Mouse (Mus musculus) frontal cortex, postnatal 25 days (tissue): Measurements from ENCODE around the gene Sqor.

ENCODE experiments used
- DNase-seq, 2 experiments: peaks; one replicate each; pipeline ENCODE4 v3.0.0; 2022; ENCODE audit warnings: low spot score in 2 of 2

Gene Sqor

DNA sequence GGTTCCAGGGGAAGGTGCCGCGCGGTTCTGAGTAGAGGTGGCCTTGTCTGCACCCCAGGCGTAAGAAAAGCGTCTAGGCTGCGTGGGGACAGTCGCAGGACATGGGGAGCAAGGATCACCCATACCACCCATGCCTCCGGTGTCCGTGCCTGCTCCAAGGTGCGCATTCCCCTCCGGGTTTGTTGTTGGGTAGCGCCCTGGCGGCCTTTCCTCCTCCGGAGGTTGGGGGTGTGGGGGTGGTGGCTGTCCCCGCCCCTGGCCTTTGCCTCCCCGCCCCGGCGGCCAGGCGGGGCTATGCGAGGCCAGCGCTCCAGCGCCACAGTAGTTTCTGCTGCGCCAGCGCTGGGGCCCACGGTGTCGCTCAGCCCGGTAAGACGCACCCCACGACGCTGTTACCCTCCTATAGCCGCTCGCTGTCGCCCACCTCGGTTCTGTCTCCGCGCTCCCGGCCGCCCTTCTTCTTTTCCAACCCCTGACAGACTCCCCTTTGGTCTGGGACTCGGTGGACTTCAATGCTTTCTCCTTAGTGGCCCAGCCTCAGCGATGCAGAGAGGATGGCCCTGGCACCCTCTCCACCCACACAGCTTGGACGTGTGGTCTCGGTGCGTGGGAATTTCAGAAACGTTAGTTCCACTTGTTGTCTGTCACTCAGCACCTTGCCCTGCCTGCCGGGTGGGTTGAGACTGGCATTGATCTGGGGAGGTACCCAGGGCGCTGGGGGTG is at the start of gene Sqor:
Sqor (plus strand) TSS at position 167 of the 723 bp plus-strand sequence.
- peak in 1 of 2 experiments; percentile 7 for DNase-seq

DNA sequence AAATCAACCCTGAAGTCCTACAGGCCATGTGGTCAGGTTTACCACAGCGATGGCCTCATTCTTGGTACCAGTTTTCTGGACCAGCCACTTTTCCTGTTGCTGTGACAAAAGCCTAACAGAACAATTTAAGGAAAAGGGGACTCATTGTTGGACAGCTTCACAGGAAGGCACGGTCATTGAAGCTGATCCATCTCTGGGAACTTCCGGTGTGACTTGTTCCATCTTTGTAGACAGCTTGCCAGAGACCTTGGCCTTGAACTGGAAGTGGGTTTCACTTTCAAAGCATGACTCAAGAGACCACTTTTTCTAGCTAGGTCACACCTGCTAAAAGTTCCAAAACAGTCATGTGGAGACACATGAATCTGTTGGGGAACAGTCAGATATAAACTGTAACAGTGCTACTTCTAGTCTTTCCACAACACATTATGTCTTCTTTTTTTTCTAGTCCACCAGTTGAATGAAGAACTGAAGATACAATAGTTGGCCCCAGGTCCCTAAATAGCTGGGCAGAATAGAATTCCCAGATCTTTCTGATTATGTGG is 48.7 kb upstream of the Sqor start:
- no peak for DNase-seq

DNA sequence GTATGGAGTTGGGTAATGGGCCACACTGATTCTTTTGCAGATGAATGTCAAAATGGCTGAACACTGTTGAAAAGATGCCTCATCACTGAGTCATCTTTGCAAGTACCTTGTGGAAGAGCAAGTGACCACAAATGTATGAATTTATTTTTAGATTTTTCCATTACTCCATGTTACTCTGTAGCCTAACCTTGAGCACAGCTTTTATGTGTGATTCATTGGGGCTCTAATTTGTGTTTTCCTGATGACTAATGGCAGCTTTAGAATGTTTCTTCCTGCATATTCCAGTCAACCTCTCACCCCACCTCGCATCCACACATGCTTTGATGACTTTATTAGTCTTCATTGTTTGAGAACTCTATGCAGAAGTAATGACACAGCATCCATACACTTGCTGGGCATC is 45.8 kb upstream of the Sqor start:
- no peak for DNase-seq

DNA sequence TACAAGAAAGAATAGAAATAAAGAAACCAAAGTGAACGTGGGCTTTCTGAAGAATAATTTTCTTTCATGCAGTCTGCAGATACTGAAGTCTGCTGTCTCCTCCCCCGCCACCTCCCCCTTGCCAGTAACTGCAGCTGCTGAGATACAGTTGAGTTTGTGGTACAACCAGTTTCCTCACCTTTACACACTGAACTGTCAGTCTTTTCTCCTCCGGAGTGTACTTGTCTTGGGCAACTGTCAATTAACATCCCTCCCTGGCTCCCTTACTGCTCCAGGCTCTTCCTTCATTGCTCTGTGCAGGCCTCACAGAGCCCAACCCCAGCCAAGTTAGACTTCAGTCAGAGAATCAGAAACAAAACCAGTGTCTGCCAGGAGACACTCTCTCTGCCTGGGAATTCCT is 44.5 kb upstream of the Sqor start:
- DNase-seq, result no peak

DNA sequence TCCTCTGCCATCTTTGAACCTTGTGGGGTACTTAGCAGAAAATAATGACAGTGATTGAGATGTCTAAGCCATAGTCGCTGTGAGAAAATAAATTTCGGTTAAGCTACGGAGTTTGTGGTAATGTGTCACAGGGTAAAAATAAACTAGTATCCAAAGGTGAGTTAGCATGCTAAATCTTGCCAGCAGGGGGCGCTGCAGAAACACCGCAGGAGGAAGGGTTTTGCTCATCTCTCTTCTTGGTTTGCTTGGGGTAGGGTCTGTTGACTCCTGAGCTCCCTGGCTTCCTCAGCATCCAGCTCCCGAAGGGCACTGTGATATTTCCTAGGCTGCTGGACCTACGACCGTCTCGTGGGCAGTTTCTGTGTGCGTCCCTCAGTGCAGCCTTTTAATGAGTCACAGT is 39.4 kb upstream of the Sqor start:
- no peak for DNase-seq

DNA sequence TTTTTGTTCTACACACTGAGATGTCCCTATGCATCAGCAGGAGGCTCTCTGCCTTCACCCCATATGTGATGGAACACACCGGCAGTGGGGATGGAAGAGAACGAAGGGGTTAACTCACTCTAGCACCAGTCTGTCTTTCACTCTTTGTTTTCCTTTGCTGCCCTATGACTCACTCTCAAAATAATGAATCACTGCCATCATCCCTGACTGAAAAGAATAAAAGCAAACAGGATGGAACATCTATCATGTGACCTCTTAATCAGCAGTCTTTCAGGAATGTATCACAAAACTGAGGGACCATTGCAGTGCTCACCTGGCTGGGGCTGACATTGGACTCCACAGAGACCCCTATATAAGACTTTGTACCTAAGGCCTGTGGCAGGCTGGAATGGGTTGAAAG is 33.6 kb upstream of the Sqor start:
- no peak for DNase-seq

DNA sequence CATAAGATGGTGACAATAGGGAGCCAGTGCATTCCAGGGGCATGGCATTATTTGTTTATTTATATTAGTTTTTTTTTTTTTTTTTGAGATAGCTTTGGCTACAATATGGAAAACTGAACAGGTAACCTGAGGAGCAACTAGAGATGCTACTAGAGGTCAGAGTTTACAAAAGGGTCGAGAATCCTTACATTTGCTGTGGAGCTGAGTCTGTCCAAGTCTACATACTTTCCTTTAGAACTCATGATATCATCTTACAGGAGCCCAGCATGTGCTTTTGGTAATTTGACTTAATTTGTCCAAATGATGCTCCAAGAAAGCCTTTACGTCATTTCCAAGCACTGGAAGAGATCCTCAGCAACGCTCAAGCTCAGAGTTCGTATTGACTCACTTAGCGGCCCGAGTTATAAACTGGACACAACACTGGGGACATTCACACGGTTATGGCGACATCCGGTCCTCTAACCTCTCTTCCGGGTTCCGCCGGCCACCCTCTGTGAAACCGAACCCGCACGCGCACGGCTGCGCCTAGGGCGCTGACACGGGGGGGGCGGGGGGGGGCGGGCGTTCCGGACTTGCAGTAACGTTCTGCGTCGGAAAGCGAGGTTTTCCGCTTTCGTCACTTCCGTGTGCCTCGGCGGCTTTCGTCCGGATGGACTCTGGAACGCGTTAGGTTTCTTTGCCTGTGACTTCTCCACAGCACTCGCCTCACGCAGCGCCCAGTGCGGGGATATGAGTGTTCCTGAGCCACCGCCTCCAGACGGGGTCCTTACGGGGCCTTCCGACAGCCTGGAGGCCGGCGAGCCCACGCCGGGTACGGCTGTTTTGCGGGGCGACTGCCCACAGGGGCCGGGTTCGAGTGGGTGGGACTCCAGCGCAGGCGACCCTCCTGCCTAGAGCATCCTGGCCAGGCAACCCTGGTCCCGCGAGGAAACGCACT is 26.9 kb upstream of the Sqor start, which contains the start of gene Bloc1s6:
Bloc1s6 (plus strand) TSS at position 610 of the 937 bp plus-strand sequence.
- DNase-seq, result peak; percentile 82 to 87

DNA sequence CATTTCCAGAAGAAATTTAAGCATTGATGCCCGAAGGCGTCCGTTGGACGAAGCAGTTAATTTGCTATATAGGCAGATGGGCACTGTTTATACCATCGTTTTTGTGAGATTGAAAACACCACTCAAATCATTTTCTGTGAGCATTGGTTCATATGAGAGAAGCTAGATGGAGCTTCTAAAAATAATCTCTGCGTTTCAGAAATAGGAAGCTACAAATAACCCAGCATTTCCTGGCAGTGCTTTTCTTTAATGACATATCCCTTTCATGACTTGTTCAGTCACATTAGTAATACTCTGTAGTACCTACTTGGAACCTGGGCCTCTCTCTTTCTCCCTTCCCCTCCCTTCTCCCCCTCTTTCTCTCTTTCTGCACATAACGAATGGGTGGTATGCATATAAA is 26.0 kb upstream of the Sqor start:
- DNase-seq, result no peak

DNA sequence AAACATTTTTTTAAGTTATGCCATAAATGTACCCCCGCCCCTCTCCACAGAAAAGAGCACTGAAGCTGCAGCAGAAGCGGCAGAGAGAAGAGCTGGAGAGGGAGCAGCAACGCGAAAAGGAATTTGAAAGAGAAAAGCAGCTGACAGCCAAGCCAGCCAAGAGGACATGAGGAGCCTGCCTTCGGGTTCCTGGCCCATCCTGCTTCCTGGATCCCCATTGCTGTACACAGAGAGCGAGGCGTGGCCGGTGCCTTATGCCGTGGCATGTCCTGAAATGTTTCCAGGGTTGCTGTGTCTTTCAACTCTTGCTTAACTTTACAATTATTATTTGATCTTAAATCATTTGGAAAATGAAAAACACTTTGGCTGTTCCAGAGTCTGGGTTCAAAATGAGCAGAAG is 18.6 kb upstream of the Sqor start:
- no peak for DNase-seq

DNA sequence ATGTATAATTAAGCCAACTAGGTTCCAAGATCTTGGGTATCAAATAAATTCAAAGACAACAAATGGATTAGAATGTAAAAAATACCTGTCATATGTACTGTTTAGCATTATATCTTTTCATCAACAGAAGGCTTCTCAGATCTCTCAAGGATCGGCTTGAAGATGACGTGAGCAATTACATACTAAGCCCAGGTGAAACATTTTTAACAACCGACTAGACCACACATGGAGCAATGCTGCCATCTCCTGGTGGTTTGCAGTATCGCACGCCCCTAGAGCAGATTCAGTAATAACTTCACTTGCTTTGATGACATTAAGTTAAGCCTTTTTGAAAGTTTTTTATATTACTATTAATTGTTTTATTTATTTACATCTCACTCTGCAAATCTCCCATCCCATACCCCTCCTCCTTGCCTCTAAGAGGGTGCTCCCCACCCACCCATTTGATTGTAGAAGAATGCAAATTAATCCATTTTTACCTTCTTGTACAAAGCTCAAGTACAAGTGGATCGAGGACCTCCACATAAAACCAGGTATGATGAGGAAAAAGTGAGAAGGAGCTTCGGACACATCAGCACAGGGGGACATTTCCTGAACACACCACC is 11.2 kb upstream of the Sqor start:
- peak; percentile 42 to 53 for DNase-seq

DNA sequence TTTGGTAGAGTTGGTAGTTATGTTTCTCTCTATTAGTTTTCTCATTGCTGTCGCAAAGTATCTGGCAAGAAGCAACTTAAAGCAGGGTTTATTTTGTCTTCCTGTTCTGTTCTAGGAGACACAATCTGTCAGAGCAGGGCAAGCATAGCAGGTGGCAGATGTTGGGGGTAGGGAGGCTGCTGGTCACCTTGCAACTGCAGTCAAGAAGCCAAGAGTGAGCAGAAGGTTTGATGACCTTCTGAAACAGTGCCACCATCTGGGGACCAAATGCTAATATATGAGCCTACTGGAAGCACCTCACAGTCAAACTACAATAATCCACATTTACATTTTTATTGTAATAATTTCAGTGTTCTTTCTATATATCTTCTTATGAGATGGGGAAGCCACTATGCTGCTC is 5.2 kb upstream of the Sqor start:
- DNase-seq, result no peak

DNA sequence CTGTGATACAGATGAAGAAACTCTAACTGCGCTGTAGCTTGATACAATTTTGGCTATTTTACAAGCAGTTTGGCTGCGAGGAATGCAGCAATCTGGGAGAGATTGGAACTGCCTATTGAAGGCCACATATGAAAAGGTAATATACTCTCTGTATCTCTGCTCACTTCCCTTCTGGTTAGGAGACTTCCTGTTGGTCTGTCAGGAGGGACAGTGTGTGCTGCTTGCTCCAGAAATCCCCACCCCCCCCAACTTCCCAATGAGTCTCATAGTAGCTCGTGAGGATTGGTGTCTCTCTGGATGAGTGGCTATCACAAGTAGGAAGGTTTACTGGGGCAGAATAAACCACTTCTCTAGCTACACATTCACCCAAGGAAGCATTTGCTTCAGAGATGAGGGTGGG is 2.0 kb upstream of the Sqor start:
- DNase-seq, result no peak

DNA sequence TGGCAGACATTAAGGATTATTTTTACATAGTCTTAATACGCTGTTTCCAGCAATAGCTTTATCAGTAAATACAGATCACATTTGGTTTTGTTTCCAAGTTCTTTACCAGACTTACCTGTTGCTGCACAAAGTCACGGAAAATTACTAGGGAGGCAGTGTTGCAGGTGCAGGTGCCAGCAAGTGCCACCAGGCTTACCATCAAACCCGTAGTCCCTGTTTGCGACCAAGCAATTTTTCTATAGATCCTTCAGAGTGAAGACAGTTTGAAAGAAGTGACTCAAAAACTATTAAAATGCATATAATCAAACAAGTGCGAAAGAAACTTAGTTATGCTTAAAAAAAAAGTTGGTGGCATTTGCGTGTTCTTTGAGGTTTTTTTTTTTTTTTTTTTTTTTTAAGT is 511 bp upstream of the Sqor start:
- DNase-seq, result no peak

DNA sequence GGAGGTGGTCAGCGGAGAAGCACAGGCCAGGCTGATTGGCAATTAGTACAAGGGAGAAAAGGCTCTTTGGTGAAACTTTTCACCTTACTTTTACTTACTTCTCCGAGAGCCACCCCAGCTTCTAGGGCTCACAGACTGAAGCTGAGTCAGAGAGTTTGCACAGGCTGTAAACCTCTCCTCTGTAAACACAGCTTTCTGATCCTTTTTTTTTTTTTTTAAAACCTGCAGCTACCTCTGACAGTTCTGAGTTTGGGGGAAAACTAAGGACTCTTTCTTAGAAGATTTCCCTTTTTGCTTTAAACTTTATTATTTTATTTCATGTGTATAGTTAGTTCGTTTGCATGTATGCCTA is 733 bp downstream of the Sqor start:
- DNase-seq, result no peak

DNA sequence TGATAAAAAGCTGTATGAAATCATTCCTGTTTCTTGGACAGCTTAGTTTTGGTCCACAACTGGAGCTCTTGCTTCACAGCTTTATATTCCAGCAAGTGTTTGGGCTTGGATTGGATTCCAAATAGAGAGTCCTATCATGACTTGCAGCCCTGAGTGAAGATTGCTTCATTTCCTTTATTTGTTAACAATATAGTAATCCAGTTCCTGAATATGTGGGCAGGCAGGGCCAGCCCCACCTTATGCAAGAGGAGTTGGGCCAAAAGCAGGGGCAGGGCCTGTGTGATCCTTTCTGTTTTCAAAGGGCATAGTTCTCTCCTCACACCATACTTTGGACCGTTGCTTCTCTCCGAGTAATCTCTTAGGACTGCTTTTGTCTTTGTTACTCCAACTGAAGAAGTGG is 6.0 kb downstream of the Sqor start:
- DNase-seq, result no peak

DNA sequence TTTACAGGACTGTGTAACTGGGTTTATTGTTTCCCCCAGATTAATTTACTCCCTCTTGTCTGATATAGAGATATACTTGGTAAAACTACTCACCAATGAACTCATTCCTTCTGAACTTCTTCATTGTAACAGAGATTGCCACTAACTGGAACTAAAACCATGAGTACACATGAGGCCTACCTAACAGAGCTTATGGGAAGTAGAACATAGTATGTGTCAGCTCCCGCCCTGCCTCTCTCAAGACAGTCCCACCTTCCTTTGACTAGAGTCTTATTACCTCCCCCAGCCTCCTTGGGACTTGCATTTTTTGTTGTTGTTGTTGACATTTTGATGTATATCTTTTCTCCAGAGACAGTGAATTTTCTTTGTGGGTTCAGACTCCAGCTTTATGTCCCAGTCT is 7.9 kb downstream of the Sqor start:
- DNase-seq, result no peak

DNA sequence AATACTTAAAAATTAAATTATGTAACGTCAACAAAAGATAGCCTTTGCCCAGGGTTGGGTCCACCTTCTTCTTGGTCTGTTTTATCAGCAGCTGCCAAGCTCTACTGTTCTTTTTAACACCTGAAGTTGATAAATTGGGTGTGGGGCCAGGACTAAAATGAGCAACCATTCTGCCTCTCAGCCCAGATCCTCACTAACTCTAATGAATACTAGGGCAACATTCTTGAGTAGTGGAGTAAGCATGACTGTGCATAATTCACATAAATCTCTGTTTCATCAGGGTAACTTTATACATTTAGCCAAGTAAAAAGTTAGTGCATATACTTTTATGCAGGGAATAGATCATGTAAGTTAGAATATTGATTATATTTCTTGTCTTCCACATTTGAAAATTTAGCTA is 10.5 kb downstream of the Sqor start:
- no peak for DNase-seq

DNA sequence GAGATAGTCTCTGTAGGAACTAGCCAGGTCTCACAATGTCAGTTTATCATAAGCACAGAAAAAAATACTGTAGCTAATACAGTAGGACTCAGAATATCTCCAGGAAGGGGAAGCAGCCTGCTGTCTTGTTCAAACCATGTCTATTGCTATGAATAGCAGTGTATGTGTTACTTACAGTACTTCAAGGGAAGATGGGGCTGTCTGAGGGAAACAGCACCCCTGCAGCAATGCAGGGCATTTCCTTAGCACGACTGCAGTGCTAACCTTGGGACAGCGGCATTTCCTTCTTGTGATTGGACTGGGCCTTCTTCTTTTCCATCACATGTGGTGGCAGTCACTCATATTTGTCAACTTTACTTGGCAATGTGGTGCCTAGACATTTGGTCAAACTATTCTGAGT is 11.8 kb downstream of the Sqor start:
- DNase-seq, result no peak

DNA sequence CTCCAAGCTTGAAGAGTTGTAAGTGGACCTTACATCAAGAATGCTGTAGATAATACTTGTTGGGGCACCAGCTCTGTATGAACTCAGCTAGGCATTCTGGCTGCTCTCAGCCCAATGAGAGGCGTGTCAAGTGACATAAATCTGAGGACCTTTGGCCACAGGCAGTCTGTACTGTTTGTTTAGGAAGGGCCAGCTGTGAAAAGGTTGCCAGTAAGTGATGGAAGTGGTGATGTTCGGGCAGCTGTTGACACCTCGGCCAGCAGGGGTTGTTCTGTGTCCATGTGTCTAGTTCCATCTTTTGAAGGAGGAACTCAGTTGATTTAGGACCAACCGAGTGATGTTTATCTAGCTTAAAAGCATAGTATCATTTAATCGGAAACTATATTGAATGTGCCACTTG is 14.9 kb downstream of the Sqor start:
- DNase-seq, result no peak

DNA sequence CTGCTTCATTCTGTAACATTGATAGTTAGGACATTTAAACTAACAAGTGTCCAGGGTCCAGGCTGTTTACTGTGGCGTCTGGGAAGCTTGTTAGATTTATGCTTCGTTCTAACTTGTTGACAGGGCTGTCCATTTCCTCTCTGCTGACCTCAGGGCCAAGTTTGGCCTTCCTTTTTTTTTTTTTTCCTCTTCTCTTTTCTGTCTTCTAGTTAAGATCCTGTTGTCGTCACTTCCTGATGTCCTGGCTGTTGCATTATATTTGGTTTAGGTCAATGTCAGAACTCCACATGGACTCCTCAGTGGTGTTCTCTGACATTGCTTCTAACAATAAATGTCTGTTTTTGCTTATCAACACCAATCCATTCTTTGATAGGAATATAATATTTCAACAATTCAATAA is 15.4 kb downstream of the Sqor start:
- no peak for DNase-seq

DNA sequence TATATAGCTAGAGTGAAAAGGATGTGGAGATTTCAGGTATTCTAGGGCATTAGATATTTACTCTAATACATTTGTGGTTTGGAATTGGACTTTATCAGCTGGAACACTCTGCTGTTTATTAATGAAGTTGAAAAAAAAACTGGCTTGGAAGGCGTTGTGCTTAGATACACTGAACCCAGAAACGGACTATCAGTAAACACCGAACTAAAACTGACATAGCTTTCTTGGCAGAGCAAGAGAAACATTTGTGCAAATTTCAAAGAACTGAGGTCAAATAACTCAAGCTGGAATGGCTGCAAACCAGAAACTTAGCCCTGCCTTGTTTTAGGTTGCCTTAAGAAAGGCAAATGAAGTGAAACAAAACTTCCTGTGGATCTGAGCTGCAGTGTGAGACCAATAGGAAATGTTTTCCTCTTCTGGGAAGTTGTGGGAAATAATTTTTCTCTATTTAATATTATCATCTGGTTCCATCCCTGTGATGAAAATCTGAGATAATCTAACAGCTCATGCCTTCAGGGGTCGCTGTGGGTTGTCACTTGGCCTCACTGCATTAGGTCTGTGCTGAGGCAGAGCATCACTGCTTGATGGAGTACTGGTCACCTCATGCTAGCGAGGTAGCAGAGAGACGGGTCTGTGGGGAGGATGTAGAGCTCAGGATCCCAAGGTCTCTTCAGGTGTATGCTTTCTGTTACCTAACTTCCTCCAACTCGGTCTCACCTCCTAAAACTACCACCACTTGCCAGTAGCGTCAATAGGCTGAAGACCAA is 16.7 kb downstream of the Sqor start:
- DNase-seq, result no peak

DNA sequence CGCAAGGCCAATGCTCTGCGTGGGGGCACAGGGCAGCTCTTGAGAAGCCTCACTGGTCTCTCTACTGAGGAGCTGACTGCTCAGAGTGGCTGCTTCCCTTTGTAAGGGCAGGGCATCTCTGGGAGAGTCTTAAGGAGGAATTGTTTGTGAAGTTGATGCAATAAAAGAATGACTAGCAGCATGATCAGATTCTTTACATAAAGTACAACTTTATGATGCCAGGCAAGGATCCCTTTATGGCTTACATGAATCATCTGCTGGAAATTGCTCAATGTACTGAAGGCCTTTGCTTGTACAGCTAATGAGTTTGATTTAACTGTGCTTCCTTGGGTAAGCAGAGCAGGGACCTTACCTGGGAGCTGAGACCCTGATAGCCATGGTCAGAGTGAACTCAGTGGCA is 18.7 kb downstream of the Sqor start:
- DNase-seq, result no peak
